ENCODE assay signal across 8 mouse cellular contexts in the genomic region with DNA sequence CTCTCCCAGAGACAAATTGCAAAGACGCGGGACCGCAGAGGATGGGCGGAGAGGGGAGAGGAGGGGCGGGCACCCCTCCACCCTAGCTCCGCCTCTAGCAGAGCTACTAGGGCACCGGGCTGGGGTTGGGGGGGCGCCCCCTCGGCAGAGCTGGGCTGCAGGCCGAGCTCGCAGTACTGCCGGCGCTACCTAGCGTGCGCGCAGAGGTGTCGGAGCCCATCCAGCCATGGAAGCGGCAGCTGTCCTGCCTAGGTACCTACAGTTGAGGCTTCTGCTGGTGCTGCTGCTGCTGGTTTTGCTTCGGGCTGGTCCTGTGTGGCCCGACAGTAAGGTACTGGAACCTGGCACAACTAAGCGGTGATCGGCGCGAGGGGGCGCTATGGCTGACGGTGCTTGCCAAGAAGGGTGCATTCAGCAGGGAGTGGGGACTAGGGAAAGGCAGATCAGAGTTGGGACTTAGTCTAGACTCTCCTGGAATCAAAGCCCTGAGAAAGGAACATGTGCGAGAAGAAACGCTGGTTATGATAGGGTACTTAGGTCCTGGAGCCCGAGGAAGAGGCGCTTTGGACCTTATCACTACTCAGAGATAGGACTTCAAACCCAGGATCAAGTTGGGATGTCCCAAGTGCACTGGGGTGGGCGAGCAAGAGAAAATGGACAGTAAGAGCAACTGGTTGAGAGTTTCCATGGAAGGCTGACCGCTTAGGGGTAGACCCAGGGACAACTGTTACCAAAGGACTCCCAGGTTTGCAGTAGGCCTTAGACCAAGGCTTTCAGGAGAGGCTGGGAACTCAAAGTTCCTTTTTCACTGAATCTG. TPM values are rescaled to one million over a fixed set of nuclear protein-coding genes. Genes with fewer than 3 reads are reported as not detected.
DNase-seq lines count a peak whose midpoint lies in the region; ATAC-seq and TF ChIP-seq lines count a peak whose summit lies in the region.

Olfml2a (plus strand) TSS at position 128 of the 817 bp plus-strand sequence.

- peak; percentile 72 for ATAC-seq in forebrain, embryonic 16.5 days
- ATAC-seq in hematopoietic stem cell, adult 5-6 weeks (replicated peaks in 1 of 2; ENCODE audit: insufficient read depth in 1 of 2, low FRiP score in 2 of 2, low TSS enrichment in 1 of 2, low read depth in 1 of 2, poor library complexity in 2 of 2, severe bottlenecking in 2 of 2) = peak; percentile 76 to 83

- no peaks in the 10 kb centered on the region for H3K27me3 ChIP-seq in cerebellum, adult 2 months (ENCODE audit: control insufficient read depth, insufficient read depth, low read length)
- H3K27me3 ChIP-seq in forebrain, embryonic 16.5 days (replicated peaks; ENCODE audit: control insufficient read depth, insufficient read depth, low read length) = 0 out of 2 replicates have a peak, but pooled peaks cover 2% of the 10 kb centered on the region

- DNase-seq in ES-E14 (ENCODE audit: low read depth, low spot score) = peak; percentile 74
- DNase-seq in cerebellum, adult 2 months = peak; percentile 44 to 61
- peak; percentile 27 for DNase-seq in layer of hippocampus, adult 9-11 months
- peak; percentile 89 for DNase-seq in lung, postnatal 10 days
- DNase-seq in ovary, postnatal 14 days (ENCODE audit: low spot score) = peak; percentile 71
- peak; percentile 86 for DNase-seq in thymus, postnatal 14 days

- H3K9me3 ChIP-seq in ES-E14 (ENCODE audit: control insufficient read depth, insufficient read depth, low read depth, low read length) = no peaks in the 10 kb centered on the region
- H3K9me3 ChIP-seq in forebrain, embryonic 16.5 days (ENCODE audit: control insufficient read depth, low read length) = no peaks in the 10 kb centered on the region

- in situ Hi-C loops in ES-E14 (cut with MboI; ENCODE audit: low sequenced_read_pairs in 2 of 2, unreplicated experiment in 2 of 2) = loop anchor here in 1 of 2 experiments (5.0 kb wide), 1 partner anchor 65 kb away; the partner anchor contains the start of gene Wdr38

- H3K4me2 ChIP-seq in forebrain, embryonic 16.5 days (ENCODE audit: low read length) = peak within 1 kb of the TSS; percentile 90

- H3K9ac ChIP-seq in ES-E14 (ENCODE audit: insufficient read depth, low read depth, low read length, poor library complexity, severe bottlenecking) = peak within 1 kb of the TSS; percentile 40; the same call in 1 of the 2 replicates
- peak within 1 kb of the TSS; percentile 54 for H3K9ac ChIP-seq in forebrain, embryonic 16.5 days (replicated peaks; ENCODE audit: low read depth, low read length)

- TF ChIP-seq CTCF in cerebellum, adult 2 months (IDR thresholded peaks at IDR 0.05; ENCODE audit: borderline replicate concordance, insufficient read depth, low read depth, low read length) = peak; percentile 49; the same call in 1 of the 2 replicates

- WGBS in cerebellum, adult 2 months = 11% methylated on average over 32 of the region's 32 CpGs
- WGBS in forebrain, embryonic 16.5 days = 7% methylated on average over 32 of the region's 32 CpGs

- peak within 1 kb of the TSS; percentile 67 to 76 for H3K4me3 ChIP-seq in ES-E14 (ENCODE audit: insufficient read depth in 1 of 2, low read depth in 1 of 2, low read length in 2 of 2, poor library complexity in 1 of 2, severe bottlenecking in 1 of 2)
- H3K4me3 ChIP-seq in cerebellum, adult 2 months (replicated peaks; ENCODE audit: insufficient read depth, low read depth, low read length) = peak within 1 kb of the TSS; percentile 8
- peak within 1 kb of the TSS; percentile 40 for H3K4me3 ChIP-seq in forebrain, embryonic 16.5 days (replicated peaks; ENCODE audit: low read length)

- H3K36me3 ChIP-seq in ES-E14 (ENCODE audit: control insufficient read depth, insufficient read depth, low read length, poor library complexity, severe bottlenecking) = no peaks in the 10 kb centered on the region
- H3K36me3 ChIP-seq in forebrain, embryonic 16.5 days (ENCODE audit: control insufficient read depth, insufficient read depth) = no peaks in the 10 kb centered on the region

- no peak for TF ChIP-seq POLR2A in cerebellum, adult 2 months (IDR thresholded peaks at IDR 0.05; ENCODE audit: borderline replicate concordance, insufficient read depth, low read length)

- H3K4me1 ChIP-seq in ES-E14 (ENCODE audit: control insufficient read depth in 2 of 2, insufficient read depth in 2 of 2, low read length in 2 of 2, poor library complexity in 1 of 2) = peaks cover 0 to 2% of the 10 kb centered on the region in 2 experiments; a peak in 1 of 4 replicates
- no peaks in the 10 kb centered on the region for H3K4me1 ChIP-seq in cerebellum, adult 2 months (ENCODE audit: control insufficient read depth, insufficient read depth, low read length)
- H3K4me1 ChIP-seq in forebrain, embryonic 16.5 days (replicated peaks; ENCODE audit: control insufficient read depth, insufficient read depth, low read length) = peaks cover 13% of the 10 kb centered on the region

- no peak within 1 kb of the TSS for H3K27ac ChIP-seq in ES-E14 (ENCODE audit: insufficient read depth, low read depth, low read length, poor library complexity, severe bottlenecking)
- H3K27ac ChIP-seq in cerebellum, adult 2 months (ENCODE audit: insufficient read depth, low read length) = no peak within 1 kb of the TSS
- H3K27ac ChIP-seq in forebrain, embryonic 16.5 days (ENCODE audit: low read length) = no peak within 1 kb of the TSS

TF ChIP-seq in ES-E14, 5 proteins besides CTCF, POLR2A, EP300 and RAD21:
- TF ChIP-seq MAFK (IDR thresholded peaks at IDR 0.05; ENCODE audit: insufficient read depth, low read depth, low read length) (no peak), ZC3H11A (IDR thresholded peaks at IDR 0.05; ENCODE audit: borderline replicate concordance, low read depth, low read length) (no peak), CHD2 (IDR thresholded peaks at IDR 0.05; ENCODE audit: low read depth, low read length) (no peak), HCFC1 (IDR thresholded peaks at IDR 0.05; ENCODE audit: borderline replicate concordance, insufficient read depth, low read length) (peak; percentile 36; the same call in 1 of the 2 replicates), ZNF384 (IDR thresholded peaks at IDR 0.05; ENCODE audit: low read depth, low read length) (no peak)

RNA-seq across cellular contexts. Expression of gene Olfml2a, which starts in this region (rescaled TPM):
- total RNA-seq in ES-E14 (2012; rRNA removed) = 0.27 and 0.37 TPM in 2 replicates
- 0.95 and 1.3 TPM in 2 replicates for polyA plus RNA-seq in cerebellum, adult 2 months (2012; rRNA removed)
- polyA plus RNA-seq in forebrain, embryonic 16.5 days (2015; fragmentation: Nextera tagmentation; extraction: Ambion mirVana) = 2.6 and 3.0 TPM in 2 replicates
- 0.25 TPM in 1 of 2 replicates, not detected in the other for total RNA-seq in hematopoietic stem cell, adult 5-6 weeks (2017)

Comparison
In these comparisons a context has a peak if more than half of its experiments do, and no peak if none do; other contexts are left out.
1. Peak in DNase-seq, H3K4me3 ChIP-seq and H3K9ac ChIP-seq in ES-E14; RNA of the gene not detected or under 1 TPM.
2. Peak in ATAC-seq in hematopoietic stem cell, adult 5-6 weeks; RNA of the gene not detected or under 1 TPM.
3. DNase-seq: peak in every context shown above with its lines; median percentile 89 in lung, postnatal 10 days; 86 in thymus, postnatal 14 days; 74 in ES-E14; 71 in ovary, postnatal 14 days; 52 in cerebellum, adult 2 months; 27 in layer of hippocampus, adult 9-11 months.
4. H3K4me3 ChIP-seq: peak in every context shown above with its lines; median percentile 72 in ES-E14; 40 in forebrain, embryonic 16.5 days; 8 in cerebellum, adult 2 months.